Comparison of ENCODE assay signal across 25 mouse cellular contexts in genomic region chr4:16071240-16071639, GRCm38 (mm10).
DNase-seq lines count a peak whose midpoint lies in the region; ATAC-seq and TF ChIP-seq lines count a peak whose summit lies in the region.
"Had no signal": no experiment of that assay in that cellular context is flagged by ENCODE, and none has a peak within 500 bp of the region (broad histone marks: within the 10 kb centered on the region; RNA-seq: fewer than 3 reads in every experiment).

No protein-coding gene starts in this region.

- H3K27ac ChIP-seq in kidney, embryonic 14.5 days (ENCODE audit: low read depth, low read length): no peak overlapping the region
- H3K27ac ChIP-seq in neural tube, embryonic 15.5 days (replicated peaks): no peak overlapping the region
- H3K27ac ChIP-seq in cerebellum, adult 2 months (ENCODE audit: insufficient read depth, low read length): no peak overlapping the region
- H3K27ac ChIP-seq: embryonic facial prominence, embryonic 12.5 days; heart, embryonic 15.5 days; hindbrain, embryonic 15.5 days; kidney, embryonic 15.5 days; macrophage; midbrain, embryonic 13.5 days; neural tube, embryonic 13.5 days; stomach, embryonic 15.5 days had no signal

- H3K4me2 ChIP-seq in kidney, embryonic 14.5 days (replicated peaks; ENCODE audit: low read depth, low read length): no peak overlapping the region
- H3K4me2 ChIP-seq in neural tube, embryonic 15.5 days: no peak overlapping the region
- H3K4me2 ChIP-seq: embryonic facial prominence, embryonic 12.5 days; heart, embryonic 15.5 days; hindbrain, embryonic 15.5 days; kidney, embryonic 15.5 days; midbrain, embryonic 13.5 days; neural tube, embryonic 13.5 days; stomach, embryonic 15.5 days had no signal

- no peaks in the 10 kb centered on the region for H3K36me3 ChIP-seq in kidney, embryonic 14.5 days (ENCODE audit: control insufficient read depth, insufficient read depth, low read length)
- no peaks in the 10 kb centered on the region for H3K36me3 ChIP-seq in neural tube, embryonic 15.5 days
- H3K36me3 ChIP-seq: embryonic facial prominence, embryonic 12.5 days; heart, embryonic 15.5 days; hindbrain, embryonic 15.5 days; kidney, embryonic 15.5 days; midbrain, embryonic 13.5 days; neural tube, embryonic 13.5 days; stomach, embryonic 15.5 days had no signal

- H3K27me3 ChIP-seq in kidney, embryonic 14.5 days (ENCODE audit: control insufficient read depth, insufficient read depth, low read length): no peaks in the 10 kb centered on the region
- no peaks in the 10 kb centered on the region for H3K27me3 ChIP-seq in neural tube, embryonic 15.5 days (replicated peaks)
- no peaks in the 10 kb centered on the region for H3K27me3 ChIP-seq in cerebellum, adult 2 months (ENCODE audit: control insufficient read depth, insufficient read depth, low read length)
- H3K27me3 ChIP-seq: embryonic facial prominence, embryonic 12.5 days; heart, embryonic 15.5 days; hindbrain, embryonic 15.5 days; kidney, embryonic 15.5 days; midbrain, embryonic 13.5 days; neural tube, embryonic 13.5 days; stomach, embryonic 15.5 days had no signal

- no peak for ATAC-seq in kidney, embryonic 14.5 days (ENCODE audit: low FRiP score, low TSS enrichment)
- peak; percentile 47 for ATAC-seq in megakaryocyte, adult 5-6 weeks (ENCODE audit: poor library complexity, severe bottlenecking)
- no peak for ATAC-seq in neural tube, embryonic 15.5 days (ENCODE audit: low FRiP score)
- ATAC-seq: intestine, embryonic 16.5 days; midbrain, embryonic 13.5 days had no signal

- 91% methylated on average over 2 of the region's 2 CpGs for WGBS in kidney, embryonic 14.5 days
- WGBS in neural tube, embryonic 15.5 days: 90% methylated on average over 2 of the region's 2 CpGs
- 91% methylated on average over 2 of the region's 2 CpGs for WGBS in cerebellum, adult 2 months

- no peak overlapping the region for H3K9ac ChIP-seq in kidney, embryonic 14.5 days (ENCODE audit: low read depth, low read length)
- H3K9ac ChIP-seq in neural tube, embryonic 15.5 days (replicated peaks): no peak overlapping the region
- H3K9ac ChIP-seq: embryonic facial prominence, embryonic 12.5 days; heart, embryonic 15.5 days; hindbrain, embryonic 15.5 days; kidney, embryonic 15.5 days; midbrain, embryonic 13.5 days; neural tube, embryonic 13.5 days; stomach, embryonic 15.5 days had no signal

- TF ChIP-seq POLR2A in cerebellum, adult 2 months (IDR thresholded peaks at IDR 0.05; ENCODE audit: borderline replicate concordance, insufficient read depth, low read length): no peak

- H3K9me3 ChIP-seq in kidney, embryonic 14.5 days (ENCODE audit: control insufficient read depth, low read length): no peaks in the 10 kb centered on the region
- H3K9me3 ChIP-seq in neural tube, embryonic 15.5 days (replicated peaks): no peaks in the 10 kb centered on the region
- H3K9me3 ChIP-seq: embryonic facial prominence, embryonic 12.5 days; heart, embryonic 15.5 days; hindbrain, embryonic 15.5 days; kidney, embryonic 15.5 days; midbrain, embryonic 13.5 days; neural tube, embryonic 13.5 days; stomach, embryonic 15.5 days had no signal

- peak; percentile 7 for DNase-seq in kidney, adult 9 months
- DNase-seq in NIH3T3 (ENCODE audit: low read depth): peak; percentile 8
- no peak for DNase-seq in adrenal gland, postnatal 36 days
- DNase-seq in right cerebral cortex, postnatal 25 days: no peak
- no peak for DNase-seq in cerebellum, adult 2 months
- DNase-seq: adrenal gland, adult 2 months; cerebellum, adult 11-12 months; cerebellum, postnatal 14 days; gastrocnemius, postnatal 36 days; heart, postnatal 36 days; kidney, postnatal 36 days; right cerebral cortex, postnatal 4 days; thymus, adult 2 months had no signal

- no peak for TF ChIP-seq CTCF in cerebellum, adult 2 months (IDR thresholded peaks at IDR 0.05; ENCODE audit: borderline replicate concordance, insufficient read depth, low read depth, low read length)

- no peaks in the 10 kb centered on the region for H3K4me1 ChIP-seq in kidney, embryonic 14.5 days (ENCODE audit: control insufficient read depth, insufficient read depth, low read length)
- H3K4me1 ChIP-seq in neural tube, embryonic 15.5 days: no peaks in the 10 kb centered on the region
- no peaks in the 10 kb centered on the region for H3K4me1 ChIP-seq in cerebellum, adult 2 months (ENCODE audit: control insufficient read depth, insufficient read depth, low read length)
- H3K4me1 ChIP-seq: embryonic facial prominence, embryonic 12.5 days; heart, embryonic 15.5 days; hindbrain, embryonic 15.5 days; kidney, embryonic 15.5 days; midbrain, embryonic 13.5 days; neural tube, embryonic 13.5 days; stomach, embryonic 15.5 days had no signal

- no peak overlapping the region for H3K4me3 ChIP-seq in kidney, embryonic 14.5 days (ENCODE audit: low read length)
- H3K4me3 ChIP-seq in neural tube, embryonic 15.5 days (replicated peaks): no peak overlapping the region
- no peak overlapping the region for H3K4me3 ChIP-seq in cerebellum, adult 2 months (replicated peaks; ENCODE audit: insufficient read depth, low read depth, low read length)
- H3K4me3 ChIP-seq: embryonic facial prominence, embryonic 12.5 days; heart, embryonic 15.5 days; hindbrain, embryonic 15.5 days; kidney, embryonic 15.5 days; midbrain, embryonic 13.5 days; neural tube, embryonic 13.5 days; stomach, embryonic 15.5 days had no signal

Comparison
In these comparisons a context has a peak if more than half of its experiments do, and no peak if none do; other contexts are left out.
1. DNase-seq: peak in kidney, adult 9 months (single experiment) and NIH3T3 (single experiment); none in adrenal gland, postnatal 36 days (0 of 2), right cerebral cortex, postnatal 25 days (single experiment) and cerebellum, adult 2 months (0 of 2).